Mouse (Mus musculus) ovary, adult 18-20 months (tissue): ENCODE results near the gene Gm20826.
"Not testable (repeated sequence)": the region's sequence is repeated elsewhere in the genome, so short reads cannot be mapped to it uniquely, and the experiment has no call there.

ENCODE experiments used
- DNase-seq: peaks from one replicate; pipeline ENCODE4 v3.0.0; 2022; ENCODE audit warnings: low spot score, mixed read lengths

The Gm20826 gene

DNA sequence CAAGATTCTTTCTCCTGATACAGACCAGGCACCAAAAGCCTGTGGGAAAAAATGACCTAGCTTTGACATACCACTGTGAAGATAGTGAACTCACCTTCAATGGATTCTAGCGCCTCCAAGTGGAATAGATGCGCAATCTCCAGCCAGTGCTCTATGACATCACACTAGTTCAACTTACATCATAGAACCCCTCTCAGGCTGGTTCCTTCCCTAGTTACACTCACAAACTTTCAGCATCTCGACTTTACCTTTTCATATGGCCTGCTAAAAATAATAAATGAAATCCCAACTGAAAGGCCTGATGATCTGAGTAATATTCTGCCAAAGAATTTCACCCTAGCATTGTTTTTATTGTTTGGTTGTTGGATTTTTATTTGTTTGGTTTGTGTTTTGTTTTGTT is at the start of gene Gm20826:
Gene Gm20826, minus strand, starts transcription at position 101 of the 400 bp plus-strand sequence.
- DNase-seq = not testable (repeated sequence)
